8 mouse cellular contexts compared by ENCODE assay signal in genomic region chr11:22677337-22677736, GRCm38 (mm10).
DNase-seq lines count a peak whose midpoint lies in the region; ATAC-seq and TF ChIP-seq lines count a peak whose summit lies in the region.

No protein-coding gene starts in this region.

- TF ChIP-seq POLR2A in testis, adult 2 months (IDR thresholded peaks at IDR 0.05; ENCODE audit: control insufficient read depth, low read depth, low read length) = no peak

- ATAC-seq in forebrain, postnatal 0 days = no peak
- ATAC-seq in forebrain, embryonic 16.5 days = no peak

- no peak overlapping the region for H3K27ac ChIP-seq in testis, adult 2 months (ENCODE audit: control insufficient read depth, insufficient read depth, low read depth, low read length)
- H3K27ac ChIP-seq in forebrain, postnatal 0 days (ENCODE audit: low read depth, low read length) = no peak overlapping the region
- no peak overlapping the region for H3K27ac ChIP-seq in forebrain, embryonic 16.5 days (ENCODE audit: low read length)

- no peaks in the 10 kb centered on the region for H3K27me3 ChIP-seq in testis, adult 2 months (ENCODE audit: control insufficient read depth, insufficient read depth, low read length)
- no peaks in the 10 kb centered on the region for H3K27me3 ChIP-seq in forebrain, postnatal 0 days (ENCODE audit: insufficient read depth, low read length)
- H3K27me3 ChIP-seq in forebrain, embryonic 16.5 days (replicated peaks; ENCODE audit: control insufficient read depth, insufficient read depth, low read length) = no peaks in the 10 kb centered on the region

- TF ChIP-seq CTCF in testis, adult 2 months (IDR thresholded peaks at IDR 0.05; ENCODE audit: control insufficient read depth, insufficient read depth, insufficient replicate concordance, low read depth, low read length) = peak; percentile 24; the same call in 1 of the 2 replicates
- TF ChIP-seq CTCF in forebrain, postnatal 0 days (IDR thresholded peaks at IDR 0.05; ENCODE audit: low read depth) = no peak

- H3K4me2 ChIP-seq in forebrain, postnatal 0 days (ENCODE audit: low read depth) = no peak overlapping the region
- H3K4me2 ChIP-seq in forebrain, embryonic 16.5 days (ENCODE audit: low read length) = no peak overlapping the region

- 47% methylated on average over 2 of the region's 2 CpGs for WGBS in forebrain, postnatal 0 days
- 49% methylated on average over 2 of the region's 2 CpGs for WGBS in forebrain, embryonic 16.5 days

- H3K36me3 ChIP-seq in testis, adult 2 months (ENCODE audit: control insufficient read depth, insufficient read depth, low read length) = no peaks in the 10 kb centered on the region
- no peaks in the 10 kb centered on the region for H3K36me3 ChIP-seq in forebrain, postnatal 0 days (ENCODE audit: insufficient read depth)
- H3K36me3 ChIP-seq in forebrain, embryonic 16.5 days (ENCODE audit: control insufficient read depth, insufficient read depth) = no peaks in the 10 kb centered on the region

- no peaks in the 10 kb centered on the region; the same call in 1 of the 2 replicates for H3K4me1 ChIP-seq in testis, adult 2 months (ENCODE audit: control insufficient read depth, insufficient read depth, low read length)
- 0 out of 2 replicates have a peak, but pooled peaks cover 2% of the 10 kb centered on the region for H3K4me1 ChIP-seq in forebrain, postnatal 0 days (ENCODE audit: insufficient read depth)
- no peaks in the 10 kb centered on the region for H3K4me1 ChIP-seq in forebrain, embryonic 16.5 days (replicated peaks; ENCODE audit: control insufficient read depth, insufficient read depth, low read length)

- no peak overlapping the region for H3K4me3 ChIP-seq in testis, adult 2 months (ENCODE audit: control insufficient read depth, low read depth, low read length)
- no peak overlapping the region for H3K4me3 ChIP-seq in forebrain, postnatal 0 days (ENCODE audit: low read depth, low read length)
- no peak overlapping the region for H3K4me3 ChIP-seq in forebrain, embryonic 16.5 days (replicated peaks; ENCODE audit: low read length)

- no peak for DNase-seq in testis, postnatal 14 days (ENCODE audit: low spot score)
- DNase-seq in adrenal gland, postnatal 25 days = peak; percentile 61
- peak; percentile 26 to 39 for DNase-seq in lung, adult 18-20 months
- DNase-seq in thymus, postnatal 25 days = peak; percentile 77
- no peak for DNase-seq in forebrain, postnatal 0 days
- DNase-seq in layer of hippocampus, adult 9-11 months = no peak

- no peaks in the 10 kb centered on the region for H3K9me3 ChIP-seq in forebrain, postnatal 0 days (ENCODE audit: low read length)
- no peaks in the 10 kb centered on the region for H3K9me3 ChIP-seq in forebrain, embryonic 16.5 days (ENCODE audit: control insufficient read depth, low read length)

- no peak overlapping the region for H3K9ac ChIP-seq in forebrain, postnatal 0 days
- H3K9ac ChIP-seq in forebrain, embryonic 16.5 days (replicated peaks; ENCODE audit: low read depth, low read length) = no peak overlapping the region

Comparison
In these comparisons a context has a peak if more than half of its experiments do, and no peak if none do; other contexts are left out.
1. DNase-seq: peak in adrenal gland, postnatal 25 days (single experiment), lung, adult 18-20 months (2 of 2) and thymus, postnatal 25 days (single experiment); none in testis, postnatal 14 days (single experiment), forebrain, postnatal 0 days (single experiment) and layer of hippocampus, adult 9-11 months (single experiment).